Mouse (Mus musculus) adrenal gland, postnatal 14 days (tissue): ENCODE measurements around the gene Catsperb. TPM values are rescaled to one million over a fixed set of nuclear protein-coding genes. Genes with fewer than 3 reads are reported as not detected.
"Not testable (repeated sequence)": the region's sequence is repeated elsewhere in the genome, so short reads cannot be mapped to it uniquely, and the experiment has no call there.

Experiments used
- DNase-seq: peaks from one replicate; pipeline ENCODE4 v3.0.0; 2021; ENCODE audit warnings: mixed read lengths
- long read RNA-seq, 2 experiments: library from polyadenylated mRNA; stranded (forward); transcript quantifications; one replicate each; pipeline ENCODE4 v2.0.0; 2021
- microRNA-seq, 2 experiments: library from miRNA; unstranded; fragments of <30 nt; microRNA quantifications; one replicate each; pipeline ENCODE4 v1.2.0; 2021
- total RNA-seq: library from RNA; stranded (reverse); gene quantifications from 2 replicates; pipeline ENCODE4 v1.2.3, GENCODE M21; 2021

Catsperb gene
- not detected in 2 replicates for total RNA-seq
- long read RNA-seq, experiment 1, result 0 reads
- long read RNA-seq, experiment 2, result 0 reads

- DNase-seq, result not testable (repeated sequence)
Observed at GRCm38 (mm10) chr12:101404353-101404752, at the start of gene Catsperb. Gene Catsperb (plus strand): TSS chr12:101404653.

- DNase-seq, result not testable (repeated sequence)
Observed at GRCm38 (mm10) chr12:101361468-101361867, 43.0 kb upstream of the Catsperb start.

GRCm38 (mm10) chr12:101381460-101381859 lies 23.0 kb upstream of the Catsperb start:
- DNase-seq, result not testable (repeated sequence)

GRCm38 (mm10) chr12:101426131-101426530 lies 21.7 kb downstream of the Catsperb start:
- DNase-seq, result no peak

GRCm38 (mm10) chr12:101462051-101462450 lies 57.6 kb downstream of the Catsperb start:
- no peak for DNase-seq

- DNase-seq, result no peak
Observed at GRCm38 (mm10) chr12:101483571-101483970, 79.1 kb downstream of the Catsperb start.

GRCm38 (mm10) chr12:101511326-101511725 lies 106.9 kb downstream of the Catsperb start:
- DNase-seq, result peak; percentile 48

GRCm38 (mm10) chr12:101606622-101607021 lies 202.2 kb downstream of the Catsperb start:
- not testable (repeated sequence) for DNase-seq

GRCm38 (mm10) chr12:101633137-101633536 lies 228.7 kb downstream of the Catsperb start:
- no peak for DNase-seq

- DNase-seq, result no peak
Observed at GRCm38 (mm10) chr12:101667502-101667901, 263.0 kb downstream of the Catsperb start.

Small RNA genes within 50 kb of the gene (microRNA-seq; reads per million reads assigned to microRNA genes)
- 0 reads per million in 2 experiments for gene Gm24542
